Mouse (Mus musculus) megakaryocyte, embryonic 14.5 days (primary cell): ENCODE data around the gene Hpse2.

Experiments
- FLI1 ChIP-seq: IDR thresholded peaks from 2 replicates; pipeline ENCODE4 v1.6.1; 2012; ENCODE audit warnings: low read length, inconsistent platforms, mixed read lengths
- GATA1 ChIP-seq: IDR thresholded peaks from 3 replicates; pipeline ENCODE4 v1.6.1; 2012; ENCODE audit warnings: mixed read lengths, low read length, inconsistent platforms, borderline replicate concordance

DNA sequence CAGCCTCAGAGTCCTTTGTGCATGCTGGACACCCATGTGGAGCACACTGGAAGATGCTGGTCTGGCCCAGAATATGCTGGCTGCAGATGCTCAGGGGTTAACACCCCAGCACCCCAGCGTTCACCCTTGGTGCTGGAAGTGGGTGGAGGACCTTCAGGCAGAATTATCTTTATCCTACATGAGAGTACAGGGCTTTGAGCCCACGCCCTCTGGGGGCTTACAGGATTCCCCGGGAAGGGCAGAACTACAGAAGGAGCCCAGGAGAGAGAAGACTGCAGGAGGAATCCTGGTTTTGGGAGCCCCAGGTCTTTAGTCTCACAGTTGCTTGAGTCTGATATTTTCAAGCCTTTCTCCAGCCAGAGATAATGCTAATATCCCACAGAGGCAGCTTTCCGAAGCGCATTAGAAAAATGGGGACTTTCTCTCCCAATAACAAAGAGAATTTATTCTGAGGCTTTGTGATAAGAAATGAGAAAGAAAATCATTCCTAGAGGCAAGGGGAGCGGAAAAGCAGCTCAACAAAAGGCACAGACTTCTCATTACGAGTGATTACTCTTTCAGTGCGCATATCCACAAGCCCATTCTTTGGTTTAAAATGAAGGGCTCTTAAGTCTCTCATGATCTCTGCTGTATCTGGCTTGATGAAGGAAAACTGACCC is 602.5 kb downstream of the Hpse2 start:
- TF ChIP-seq GATA1 (no peak), FLI1 (no peak)
